Comparison of ENCODE assay signal across 1 mouse cellular context in the genomic region with DNA sequence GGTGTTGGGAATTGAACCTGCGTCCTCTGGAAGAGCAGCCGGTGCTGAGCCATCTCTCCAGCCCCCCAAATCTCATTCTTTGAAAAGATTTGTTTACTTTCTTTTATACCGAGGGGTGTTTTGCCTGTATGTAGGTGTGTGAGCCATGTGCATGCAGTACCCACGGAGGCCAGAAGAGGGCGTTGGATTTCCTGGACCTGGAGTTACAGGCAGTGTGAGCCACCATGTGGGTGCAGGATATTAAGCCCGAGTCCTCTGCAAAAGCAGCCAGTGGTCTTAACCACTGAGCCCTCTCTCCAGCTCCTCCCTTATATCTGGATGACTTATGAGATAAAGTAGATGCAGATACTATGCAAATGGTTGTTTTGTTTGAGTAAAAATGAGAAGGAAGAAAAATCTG.
TF ChIP-seq lines count a peak whose summit lies in the region.

No protein-coding gene starts in this region.

TF ChIP-seq in MEL, 35 proteins besides CTCF, POLR2A, EP300 and RAD21:
- TF ChIP-seq SMC3 (IDR thresholded peaks at IDR 0.05; ENCODE audit: low read depth, low read length) (no peak), ZNF384 (IDR thresholded peaks at IDR 0.05; ENCODE audit: low read depth, low read length) (no peak), HCFC1 (IDR thresholded peaks at IDR 0.05; ENCODE audit: low read depth, low read length) (no peak), MAFK (IDR thresholded peaks at IDR 0.05; ENCODE audit: borderline replicate concordance, low read depth, low read length) (no peak), CHD2 (IDR thresholded peaks at IDR 0.05; ENCODE audit: low read length) (no peak), UBTF (IDR thresholded peaks at IDR 0.05; ENCODE audit: borderline replicate concordance, insufficient read depth, low read depth, low read length) (no peak), GATA1 (IDR thresholded peaks at IDR 0.05; ENCODE audit: low read depth, low read length) (no peak), MEF2A (IDR thresholded peaks at IDR 0.05; ENCODE audit: extremely low read depth, insufficient replicate concordance, low read depth, low read length, poor library complexity, severe bottlenecking) (no peak), MYC (IDR thresholded peaks at IDR 0.05; ENCODE audit: low read depth, low read length) (no peak), USF2 (IDR thresholded peaks at IDR 0.05; ENCODE audit: borderline replicate concordance in 1 of 2, insufficient read depth in 1 of 2, low read depth in 1 of 2, low read length in 2 of 2) (no peak)
